Mouse (Mus musculus): ENCODE data around the gene Olfr885. TPM values are rescaled to one million over a fixed set of nuclear protein-coding genes. Genes with fewer than 3 reads are reported as not detected.

The Olfr885 gene
- polyA plus RNA-seq (2012; rRNA removed) = not detected in 2 replicates

GRCm38 (mm10) chr9:38061022-38061421 lies at the start of gene Olfr885:
TSS of gene Olfr885 (plus strand) at chr9:38061322.

DNA sequence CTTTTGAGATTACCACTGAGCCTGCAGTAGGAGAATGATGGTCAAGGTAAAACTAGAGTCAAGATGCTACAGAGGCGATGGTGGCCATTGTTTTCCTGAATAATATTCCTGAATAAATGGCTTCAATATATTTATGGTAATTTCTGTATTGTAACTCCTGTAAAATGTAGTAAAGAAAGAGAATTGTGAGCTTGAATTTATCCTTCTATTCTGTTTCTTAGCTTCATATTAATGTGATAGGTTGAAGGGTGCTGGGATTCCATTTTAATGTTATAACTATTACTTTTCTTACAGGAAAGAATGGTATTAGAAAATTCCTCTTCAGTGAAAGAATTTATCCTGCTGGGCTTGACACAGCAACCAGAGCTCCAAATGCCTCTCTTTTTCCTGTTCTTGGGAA lies 35.6 kb upstream of the Olfr885 start, which contains the start of gene Olfr883:
Gene Olfr883 (plus strand): TSS at position 301 of the 400 bp plus-strand sequence.

DNA sequence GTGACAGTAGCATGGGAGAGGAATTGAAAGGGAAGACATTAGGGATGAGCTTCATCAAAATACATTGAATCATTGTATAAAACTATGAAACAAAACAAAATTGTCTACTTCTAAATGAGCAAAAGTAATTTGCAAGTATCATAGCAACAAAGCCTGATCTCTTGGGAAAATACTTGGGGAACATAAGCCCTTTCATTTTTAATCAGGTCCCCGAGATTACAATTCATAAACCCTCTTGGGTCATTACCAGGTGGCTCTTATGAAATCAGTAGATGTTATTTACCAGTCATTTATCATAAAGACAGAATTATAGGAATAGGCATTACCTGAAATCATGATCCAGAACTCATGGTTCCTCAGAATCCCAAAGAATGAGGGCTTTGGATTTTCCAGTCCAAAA lies 14.9 kb upstream of the Olfr885 start, which contains the start of gene Olfr884:
Gene Olfr884 (plus strand): TSS at position 301 of the 400 bp plus-strand sequence.

GRCm38 (mm10) chr9:38083772-38084171 lies 22.6 kb downstream of the Olfr885 start, which contains the start of gene Olfr887:
TSS of gene Olfr887 (plus strand) at chr9:38084072.

DNA sequence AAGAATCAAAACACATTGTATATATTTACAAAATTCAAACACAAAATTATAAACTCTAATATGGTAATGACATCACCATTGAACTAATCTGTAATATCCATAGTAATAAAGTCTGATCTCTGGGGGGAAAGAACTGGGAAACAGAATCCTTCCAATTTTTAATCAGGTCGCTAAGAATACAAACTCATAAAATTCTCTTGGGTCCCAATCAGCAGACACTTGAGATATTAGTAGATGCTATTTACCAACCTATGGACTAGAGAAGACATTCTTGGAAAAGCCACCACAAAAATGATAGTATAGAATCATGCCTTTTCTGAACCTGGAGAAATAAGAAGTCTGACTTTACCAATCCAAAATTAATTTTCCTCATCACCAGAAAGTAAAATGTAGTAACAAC lies 46.7 kb downstream of the Olfr885 start, which contains the start of gene Olfr888:
Gene Olfr888 (plus strand): TSS at position 301 of the 400 bp plus-strand sequence.

Other genes with a start within 250 kb of the Olfr885 start
- not detected in 2 replicates for gene Olfr877, start 207.1 kb upstream of the Olfr885 start, polyA plus RNA-seq (2012; rRNA removed)
- not detected in 2 replicates for gene Olfr145, start 164.6 kb upstream of the Olfr885 start, polyA plus RNA-seq (2012; rRNA removed)
- not detected in 2 replicates for gene Olfr878, start 143.5 kb upstream of the Olfr885 start, polyA plus RNA-seq (2012; rRNA removed)
- gene Olfr881, start 69.5 kb upstream of the Olfr885 start, polyA plus RNA-seq (2012; rRNA removed) = not detected in 2 replicates
- not detected in 2 replicates for gene Olfr883, start 35.5 kb upstream of the Olfr885 start, polyA plus RNA-seq (2012; rRNA removed)
- gene Olfr884, start 14.8 kb upstream of the Olfr885 start, polyA plus RNA-seq (2012; rRNA removed) = not detected in 2 replicates
- not detected in 2 replicates for gene Olfr887, start 22.8 kb downstream of the Olfr885 start, polyA plus RNA-seq (2012; rRNA removed)
- not detected in 2 replicates for gene Olfr888, start 46.8 kb downstream of the Olfr885 start, polyA plus RNA-seq (2012; rRNA removed)
- gene Olfr889, start 53.9 kb downstream of the Olfr885 start, polyA plus RNA-seq (2012; rRNA removed) = 0.01 TPM in 1 of 2 replicates, not detected in the other
- not detected in 2 replicates for gene Olfr890, start 81.2 kb downstream of the Olfr885 start, polyA plus RNA-seq (2012; rRNA removed)
- not detected in 2 replicates for gene Olfr891, start 119.5 kb downstream of the Olfr885 start, polyA plus RNA-seq (2012; rRNA removed)
- gene Olfr893, start 147.0 kb downstream of the Olfr885 start, polyA plus RNA-seq (2012; rRNA removed) = not detected in 2 replicates
- not detected in 2 replicates for gene Olfr894, start 156.7 kb downstream of the Olfr885 start, polyA plus RNA-seq (2012; rRNA removed)
- gene Olfr143, start 191.5 kb downstream of the Olfr885 start, polyA plus RNA-seq (2012; rRNA removed) = not detected in 2 replicates
- gene Olfr895, start 206.5 kb downstream of the Olfr885 start, polyA plus RNA-seq (2012; rRNA removed) = not detected in 2 replicates
- not detected in 2 replicates for gene Olfr896-ps1, start 229.8 kb downstream of the Olfr885 start, polyA plus RNA-seq (2012; rRNA removed)